Mouse (Mus musculus) ES-Bruce4 (cell line): ENCODE measurements around the gene Vmn2r84.

ENCODE experiments used
- CTCF ChIP-seq: IDR thresholded peaks from one replicate; pipeline ENCODE4 v1.8.1; 2011; ENCODE audit warnings: low read depth, low read length
- EP300 ChIP-seq: IDR thresholded peaks from 2 replicates; pipeline ENCODE4 v1.6.1; 2011; ENCODE audit warnings: low read depth, low read length; ENCODE audit not compliant: insufficient read depth
- POLR2A ChIP-seq: IDR thresholded peaks from one replicate; pipeline ENCODE4 v1.8.1; 2011; ENCODE audit warnings: low read length; ENCODE audit not compliant: insufficient read depth

- TF ChIP-seq POLR2A (no peak), CTCF (no peak), EP300 (no peak)
Measured at GRCm38 (mm10) chr10:130420401-130420800, 26.3 kb upstream of the Vmn2r84 start.
